Mouse (Mus musculus) lung, postnatal 0 days (tissue): ENCODE measurements around the gene Rexo2.

Experiments used
- CTCF ChIP-seq: IDR thresholded peaks from 2 replicates; pipeline ENCODE4 v1.5.1; 2016; ENCODE audit warnings: antibody characterized with exemption, mild to moderate bottlenecking
- EP300 ChIP-seq: IDR thresholded peaks from 2 replicates; pipeline ENCODE4 v1.6.1; 2016; ENCODE audit warnings: antibody characterized with exemption, mild to moderate bottlenecking, control low read depth

GRCm38 (mm10) chr9:48503001-48503400 is 22.6 kb upstream of the Rexo2 start:
- TF ChIP-seq EP300 (no peak), CTCF (no peak)
